Mouse (Mus musculus) spleen, postnatal 4 days (tissue): ENCODE results near the gene Eomes.

Source experiments
- DNase-seq, 2 experiments: peaks; one replicate each; pipeline ENCODE4 v3.0.0; 2022; ENCODE audit warnings: low spot score in 2 of 2

Gene Eomes

GRCm38 (mm10) chr9:118488138-118488895, 10.3 kb downstream of the Eomes start:
- DNase-seq = no peak

- DNase-seq = no peak
Observed at GRCm38 (mm10) chr9:118488896-118489578, 11.0 kb downstream of the Eomes start.

GRCm38 (mm10) chr9:118489579-118490019, 11.6 kb downstream of the Eomes start:
- DNase-seq = peak; percentile 45 to 79

- no peak for DNase-seq
Observed at GRCm38 (mm10) chr9:118491195-118491594, 13.2 kb downstream of the Eomes start.

GRCm38 (mm10) chr9:118492932-118493698, 15.1 kb downstream of the Eomes start:
- DNase-seq = no peak

GRCm38 (mm10) chr9:118494106-118494505, 16.1 kb downstream of the Eomes start:
- no peak for DNase-seq

GRCm38 (mm10) chr9:118495933-118496332, 17.9 kb downstream of the Eomes start:
- no peak for DNase-seq

GRCm38 (mm10) chr9:118496952-118497351, 18.9 kb downstream of the Eomes start:
- DNase-seq = no peak

- DNase-seq = no peak
Observed at GRCm38 (mm10) chr9:118498061-118498460, 20.0 kb downstream of the Eomes start.

GRCm38 (mm10) chr9:118500963-118501362, 23.0 kb downstream of the Eomes start:
- DNase-seq = no peak

- no peak for DNase-seq
Observed at GRCm38 (mm10) chr9:118504656-118505055, 26.6 kb downstream of the Eomes start.

GRCm38 (mm10) chr9:118506020-118506403, 28.0 kb downstream of the Eomes start, which contains the start of gene Golga4:
Gene Golga4, plus strand, starts transcription at chr9:118506267.
- peak; percentile 84 to 93 for DNase-seq

GRCm38 (mm10) chr9:118506404-118507231, 28.6 kb downstream of the Eomes start:
- peak; percentile 30 to 70 for DNase-seq

GRCm38 (mm10) chr9:118507552-118507951, 29.5 kb downstream of the Eomes start:
- no peak for DNase-seq

GRCm38 (mm10) chr9:118508601-118509000, 30.6 kb downstream of the Eomes start:
- DNase-seq = no peak

- DNase-seq = peak in 1 of 2 experiments; percentile 55
Observed at GRCm38 (mm10) chr9:118510941-118511690, 33.1 kb downstream of the Eomes start.

- DNase-seq = no peak
Observed at GRCm38 (mm10) chr9:118512681-118513233, 34.7 kb downstream of the Eomes start.

- no peak for DNase-seq
Observed at GRCm38 (mm10) chr9:118515476-118515875, 37.5 kb downstream of the Eomes start.

GRCm38 (mm10) chr9:118516162-118516561, 38.1 kb downstream of the Eomes start:
- no peak for DNase-seq

- DNase-seq = no peak
Observed at GRCm38 (mm10) chr9:118517619-118518018, 39.6 kb downstream of the Eomes start.
